Mouse (Mus musculus): ENCODE measurements at regions not wholly inside any gene's neighbourhood (a gene's known extent, or its start where the extent isn't known, plus 50 kb on each side); places are given as distances from the start of the nearest gene placed in this dataset.

DNA sequence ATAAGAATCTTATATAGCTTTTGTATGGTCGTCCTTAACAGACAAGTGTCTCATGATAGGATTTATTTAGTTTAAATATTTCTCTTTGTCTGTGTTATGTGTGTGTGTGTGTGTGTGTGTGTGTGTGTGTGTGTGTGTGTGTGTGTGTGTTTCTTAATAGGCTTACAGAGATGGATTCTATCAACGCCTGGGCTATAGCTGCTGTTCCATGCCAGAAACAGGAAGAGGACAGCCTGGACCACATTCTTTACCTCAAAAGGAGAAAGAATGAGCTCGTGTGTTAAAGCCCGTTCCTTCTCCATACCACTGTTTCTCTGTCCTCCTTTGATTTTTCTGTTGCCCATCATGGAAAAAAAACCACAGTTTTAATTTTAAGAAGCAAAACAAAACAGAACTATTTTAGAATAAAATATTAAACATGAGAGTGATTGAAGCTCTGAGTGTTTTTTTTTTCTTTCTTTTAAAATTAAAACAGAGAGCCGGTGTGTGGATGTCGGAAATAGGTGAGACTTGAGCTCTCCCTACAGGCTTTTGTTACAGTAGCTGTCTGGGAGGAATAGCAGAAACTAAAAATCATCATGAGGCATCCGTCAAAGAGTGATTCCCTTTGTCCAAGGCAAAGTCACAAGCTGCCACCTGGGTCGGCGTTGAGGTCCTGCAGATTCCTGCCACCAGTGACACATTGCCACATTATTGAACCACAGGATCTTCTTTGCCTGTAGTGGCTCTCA, 212.2 kb upstream of the Ptbp2 start:
- no peak overlapping the region for H3K4me3 ChIP-seq (ENCODE audit: low read depth, low read length)
- no peak overlapping the region for H3K4me2 ChIP-seq (ENCODE audit: low read depth, low read length)
- 49% methylated on average over 9 of the region's 9 CpGs for WGBS
- no peak overlapping the region for H3K9ac ChIP-seq (ENCODE audit: low read depth, low read length)
- DNase-seq (ENCODE audit: low spot score) (no peak), ATAC-seq (ENCODE audit: low read depth) (no peak)
- no peaks in the 10 kb centered on the region for H3K4me1 ChIP-seq (ENCODE audit: control insufficient read depth, insufficient read depth, low read length)
- H3K27me3 ChIP-seq (replicated peaks; ENCODE audit: control insufficient read depth, insufficient read depth, low read length) = no peaks in the 10 kb centered on the region
- no peaks in the 10 kb centered on the region for H3K9me3 ChIP-seq (ENCODE audit: control insufficient read depth, low read length)
- no peak overlapping the region for H3K27ac ChIP-seq (replicated peaks; ENCODE audit: low read depth, low read length)
- no peaks in the 10 kb centered on the region for H3K36me3 ChIP-seq (ENCODE audit: control insufficient read depth, insufficient read depth, low read length)

DNA sequence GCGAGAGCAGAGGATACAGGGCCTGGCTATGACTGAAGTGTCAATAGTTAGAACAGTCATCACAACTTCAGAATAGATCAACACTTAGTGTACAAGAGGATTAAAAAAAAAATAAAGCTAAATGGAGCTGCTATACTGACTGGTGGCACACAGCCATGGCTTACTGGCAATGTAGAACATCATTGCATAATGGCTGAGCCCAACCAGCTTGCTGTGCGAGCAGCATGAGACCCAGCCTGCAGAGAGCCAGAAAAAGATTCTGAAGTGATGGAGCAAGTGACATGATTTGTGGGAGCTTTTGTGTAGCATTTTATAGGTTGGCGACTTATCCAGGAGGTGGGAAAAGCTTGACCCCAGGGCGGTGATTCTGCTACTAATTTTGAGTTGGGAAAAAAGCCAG, 211.5 kb upstream of the Ptbp2 start:
- H3K27me3 ChIP-seq (replicated peaks; ENCODE audit: control insufficient read depth, insufficient read depth, low read length) = no peaks in the 10 kb centered on the region
- H3K27ac ChIP-seq (replicated peaks; ENCODE audit: low read depth, low read length) = no peak overlapping the region
- DNase-seq (ENCODE audit: low spot score) (peak; percentile 68), ATAC-seq (ENCODE audit: low read depth) (no peak; the same call in 1 of the 2 replicates)
- no peaks in the 10 kb centered on the region for H3K36me3 ChIP-seq (ENCODE audit: control insufficient read depth, insufficient read depth, low read length)
- 53% methylated on average over 4 of the region's 4 CpGs for WGBS
- H3K9ac ChIP-seq (ENCODE audit: low read depth, low read length) = no peak overlapping the region
- no peaks in the 10 kb centered on the region for H3K4me1 ChIP-seq (ENCODE audit: control insufficient read depth, insufficient read depth, low read length)
- H3K4me2 ChIP-seq (ENCODE audit: low read depth, low read length) = no peak overlapping the region
- no peaks in the 10 kb centered on the region for H3K9me3 ChIP-seq (ENCODE audit: control insufficient read depth, low read length)
- H3K4me3 ChIP-seq (ENCODE audit: low read depth, low read length) = no peak overlapping the region

- ATAC-seq (ENCODE audit: low read depth) = no peak
- H3K36me3 ChIP-seq (ENCODE audit: control insufficient read depth, insufficient read depth, low read length) = no peaks in the 10 kb centered on the region
- no peaks in the 10 kb centered on the region for H3K9me3 ChIP-seq (ENCODE audit: control insufficient read depth, low read length)
- H3K27me3 ChIP-seq (replicated peaks; ENCODE audit: control insufficient read depth, insufficient read depth, low read length) = no peaks in the 10 kb centered on the region
- no peak overlapping the region for H3K9ac ChIP-seq (ENCODE audit: low read depth, low read length)
- 70% methylated on average over 3 of the region's 3 CpGs for WGBS
- H3K27ac ChIP-seq (replicated peaks; ENCODE audit: low read depth, low read length) = no peak overlapping the region
- DNase-seq (ENCODE audit: low spot score) = no peak
- no peaks in the 10 kb centered on the region for H3K4me1 ChIP-seq (ENCODE audit: control insufficient read depth, insufficient read depth, low read length)
- H3K4me3 ChIP-seq (ENCODE audit: low read depth, low read length) = no peak overlapping the region
- no peak overlapping the region for H3K4me2 ChIP-seq (ENCODE audit: low read depth, low read length)
Observed at GRCm38 (mm10) chr3:119987245-119987852, 203.1 kb upstream of the Ptbp2 start.

DNA sequence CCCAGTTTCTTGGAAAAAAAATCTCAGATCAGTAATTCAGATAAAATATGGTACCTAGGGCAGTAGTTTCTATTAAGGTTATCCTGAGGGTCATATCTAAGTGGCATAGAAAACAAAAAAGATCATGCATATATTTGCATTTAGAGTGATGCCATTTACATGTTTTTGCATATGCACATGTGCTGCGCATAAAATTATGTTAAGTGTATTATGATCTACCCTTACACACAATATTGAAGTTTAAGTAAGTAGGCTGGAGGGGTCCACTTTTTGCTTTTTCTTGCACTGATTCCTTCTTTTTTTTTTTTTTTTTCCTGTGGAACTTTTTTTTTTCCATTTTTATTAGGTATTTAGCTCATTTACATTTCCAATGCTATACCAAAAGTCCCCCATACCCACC, 193.1 kb upstream of the Ptbp2 start:
- no peaks in the 10 kb centered on the region for H3K27me3 ChIP-seq (replicated peaks; ENCODE audit: control insufficient read depth, insufficient read depth, low read length)

GRCm38 (mm10) chr3:119976363-119976762, 192.1 kb upstream of the Ptbp2 start:
- DNase-seq (ENCODE audit: low spot score) = no peak
- H3K36me3 ChIP-seq (ENCODE audit: control insufficient read depth, insufficient read depth, low read length) = no peaks in the 10 kb centered on the region
- ATAC-seq (ENCODE audit: low read depth) = no peak
- no peaks in the 10 kb centered on the region for H3K27me3 ChIP-seq (replicated peaks; ENCODE audit: control insufficient read depth, insufficient read depth, low read length)
- no peak overlapping the region for H3K27ac ChIP-seq (replicated peaks; ENCODE audit: low read depth, low read length)
- H3K9me3 ChIP-seq (ENCODE audit: control insufficient read depth, low read length) = no peaks in the 10 kb centered on the region
- no peak overlapping the region for H3K4me2 ChIP-seq (ENCODE audit: low read depth, low read length)
- H3K4me1 ChIP-seq (ENCODE audit: control insufficient read depth, insufficient read depth, low read length) = no peaks in the 10 kb centered on the region
- no peak overlapping the region for H3K9ac ChIP-seq (ENCODE audit: low read depth, low read length)
- WGBS = 85% methylated on average over 3 of the region's 3 CpGs
- no peak overlapping the region for H3K4me3 ChIP-seq (ENCODE audit: low read depth, low read length)

More for the DNA sequence above, 193.1 kb upstream of the Ptbp2 start:
- no peak for DNase-seq (ENCODE audit: low spot score)
- Histone ChIP-seq H3K4me1 (ENCODE audit: control insufficient read depth, insufficient read depth, low read length) (no peaks in the 10 kb centered on the region), H3K4me2 (ENCODE audit: low read depth, low read length) (no peak overlapping the region), H3K9me3 (ENCODE audit: control insufficient read depth, low read length) (no peaks in the 10 kb centered on the region), H3K4me3 (ENCODE audit: low read depth, low read length) (no peak overlapping the region), H3K27ac (replicated peaks; ENCODE audit: low read depth, low read length) (no peak overlapping the region), H3K9ac (ENCODE audit: low read depth, low read length) (no peak overlapping the region), H3K36me3 (ENCODE audit: control insufficient read depth, insufficient read depth, low read length) (no peaks in the 10 kb centered on the region)
- 97% methylated on average over 1 of the region's 1 CpGs for WGBS
- ATAC-seq (ENCODE audit: low read depth) = no peak

GRCm38 (mm10) chr3:119958799-119959467, 174.7 kb upstream of the Ptbp2 start:
- H3K4me2 ChIP-seq (ENCODE audit: low read depth, low read length) = no peak overlapping the region
- H3K27ac ChIP-seq (replicated peaks; ENCODE audit: low read depth, low read length) = no peak overlapping the region
- H3K9ac ChIP-seq (ENCODE audit: low read depth, low read length) = no peak overlapping the region
- DNase-seq (ENCODE audit: low spot score) (peak; percentile 28), ATAC-seq (ENCODE audit: low read depth) (peak; percentile 76)
- no peak overlapping the region for H3K4me3 ChIP-seq (ENCODE audit: low read depth, low read length)
- WGBS = 21% methylated on average over 5 of the region's 5 CpGs
- no peaks in the 10 kb centered on the region for H3K36me3 ChIP-seq (ENCODE audit: control insufficient read depth, insufficient read depth, low read length)
- no peaks in the 10 kb centered on the region for H3K27me3 ChIP-seq (replicated peaks; ENCODE audit: control insufficient read depth, insufficient read depth, low read length)
- H3K9me3 ChIP-seq (ENCODE audit: control insufficient read depth, low read length) = no peaks in the 10 kb centered on the region
- H3K4me1 ChIP-seq (ENCODE audit: control insufficient read depth, insufficient read depth, low read length) = no peaks in the 10 kb centered on the region

GRCm38 (mm10) chr3:119957529-119957928, 173.3 kb upstream of the Ptbp2 start:
- no peaks in the 10 kb centered on the region for H3K9me3 ChIP-seq (ENCODE audit: control insufficient read depth, low read length)
- no peaks in the 10 kb centered on the region for H3K27me3 ChIP-seq (replicated peaks; ENCODE audit: control insufficient read depth, insufficient read depth, low read length)
- H3K9ac ChIP-seq (ENCODE audit: low read depth, low read length) = no peak overlapping the region
- H3K4me3 ChIP-seq (ENCODE audit: low read depth, low read length) = no peak overlapping the region
- no peaks in the 10 kb centered on the region for H3K4me1 ChIP-seq (ENCODE audit: control insufficient read depth, insufficient read depth, low read length)
- 80% methylated on average over 8 of the region's 8 CpGs for WGBS
- H3K36me3 ChIP-seq (ENCODE audit: control insufficient read depth, insufficient read depth, low read length) = no peaks in the 10 kb centered on the region
- DNase-seq (ENCODE audit: low spot score) (no peak), ATAC-seq (ENCODE audit: low read depth) (no peak)
- H3K4me2 ChIP-seq (ENCODE audit: low read depth, low read length) = no peak overlapping the region
- H3K27ac ChIP-seq (replicated peaks; ENCODE audit: low read depth, low read length) = no peak overlapping the region

DNA sequence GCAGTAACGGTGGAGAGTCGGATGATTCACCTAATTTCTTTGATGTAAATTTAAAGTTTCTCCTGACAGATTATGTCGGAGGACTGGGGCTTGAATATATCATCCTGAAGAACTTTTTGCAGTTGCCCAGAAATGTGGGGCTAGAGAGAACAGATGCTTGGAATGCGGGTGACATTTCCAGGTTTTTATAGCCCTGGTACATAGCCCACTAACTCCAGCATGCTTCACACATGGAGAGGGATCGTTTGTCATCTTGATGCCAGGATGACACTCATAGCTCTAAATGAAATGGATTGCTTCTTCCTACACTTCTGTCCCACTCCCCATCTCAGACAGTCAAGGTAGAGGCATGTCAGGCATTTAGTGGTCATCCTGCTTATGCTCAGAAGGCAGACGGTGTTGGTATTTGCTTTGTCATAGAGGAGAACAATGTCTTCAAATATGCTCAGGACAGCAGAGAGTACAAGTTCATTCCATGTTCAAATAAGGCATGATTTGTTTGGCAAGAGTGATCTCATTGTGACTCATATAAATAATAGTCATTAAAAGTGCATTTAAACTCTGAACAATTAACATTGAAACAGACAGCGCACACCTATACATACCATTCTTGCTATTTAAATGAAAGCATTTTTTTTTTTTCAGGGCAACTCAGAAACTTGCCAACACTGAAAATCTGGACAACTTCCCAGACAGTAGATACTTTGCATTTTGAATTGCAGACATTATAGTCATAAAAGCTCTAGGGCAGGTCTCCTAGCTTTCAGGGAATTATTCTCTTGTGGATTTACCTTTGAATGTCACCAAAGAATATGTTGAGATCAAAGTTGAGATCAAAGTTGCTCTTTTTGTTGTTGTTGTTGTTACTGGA, 171.7 kb upstream of the Ptbp2 start:
- Histone ChIP-seq H3K9me3 (ENCODE audit: control insufficient read depth, low read length) (no peaks in the 10 kb centered on the region), H3K4me3 (ENCODE audit: low read depth, low read length) (no peak overlapping the region), H3K27me3 (replicated peaks; ENCODE audit: control insufficient read depth, insufficient read depth, low read length) (no peaks in the 10 kb centered on the region), H3K36me3 (ENCODE audit: control insufficient read depth, insufficient read depth, low read length) (no peaks in the 10 kb centered on the region), H3K4me2 (ENCODE audit: low read depth, low read length) (no peak overlapping the region), H3K27ac (replicated peaks; ENCODE audit: low read depth, low read length) (no peak overlapping the region), H3K9ac (ENCODE audit: low read depth, low read length) (no peak overlapping the region), H3K4me1 (ENCODE audit: control insufficient read depth, insufficient read depth, low read length) (no peaks in the 10 kb centered on the region)
- no peak for ATAC-seq (ENCODE audit: low read depth)
- no peak for DNase-seq (ENCODE audit: low spot score)
- 71% methylated on average over 7 of the region's 7 CpGs for WGBS
